Mouse (Mus musculus) yolk sac, embryonic 10.5 days (tissue): ENCODE measurements around the gene Hsd11b2.
A peak's percentile ranks its signal among the peaks of the same experiment; 100 is the strongest.
"Not testable (repeated sequence)": the region's sequence is repeated elsewhere in the genome, so short reads cannot be mapped to it uniquely, and the experiment has no call there.

Experiments
- DNase-seq: peaks from one replicate; pipeline ENCODE4 v3.0.0-alpha.2; 2017; ENCODE audit warnings: low spot score

Gene Hsd11b2

GRCm38 (mm10) chr8:105563871-105564270, 45.3 kb downstream of the Hsd11b2 start:
- no peak for DNase-seq

GRCm38 (mm10) chr8:105564573-105565229, 46.1 kb downstream of the Hsd11b2 start:
- not testable (repeated sequence) for DNase-seq

DNA sequence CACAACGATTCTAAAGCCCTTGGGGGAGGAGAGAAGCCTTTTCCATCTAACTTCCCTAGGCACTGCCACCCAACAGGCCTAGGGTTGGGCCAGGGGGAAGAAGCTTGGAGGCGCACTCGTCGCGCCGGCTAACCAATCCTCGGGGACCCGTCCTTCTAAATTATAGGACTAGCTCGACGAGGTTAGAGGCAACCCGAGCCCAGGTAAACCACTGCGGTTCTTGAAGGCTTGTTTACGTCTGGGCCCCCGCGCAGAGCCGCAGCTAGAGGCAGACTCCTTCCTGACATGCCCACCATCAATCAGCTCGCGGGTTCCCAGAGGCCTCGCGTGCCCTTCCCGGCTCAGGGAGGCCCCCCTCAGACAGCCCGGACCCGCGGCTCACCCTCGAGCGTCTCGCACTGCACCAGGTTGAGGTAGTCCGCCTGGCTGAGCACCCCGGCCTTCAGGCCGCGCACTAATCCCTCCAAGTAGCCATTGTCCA, 46.9 kb downstream of the Hsd11b2 start:
- DNase-seq: peak; percentile 32

- peak; percentile 99 for DNase-seq
Observed at GRCm38 (mm10) chr8:105565952-105566702, 47.6 kb downstream of the Hsd11b2 start, which contains the start of gene Atp6v0d1. Atp6v0d1 (minus strand) TSS chr8:105566047.

DNA sequence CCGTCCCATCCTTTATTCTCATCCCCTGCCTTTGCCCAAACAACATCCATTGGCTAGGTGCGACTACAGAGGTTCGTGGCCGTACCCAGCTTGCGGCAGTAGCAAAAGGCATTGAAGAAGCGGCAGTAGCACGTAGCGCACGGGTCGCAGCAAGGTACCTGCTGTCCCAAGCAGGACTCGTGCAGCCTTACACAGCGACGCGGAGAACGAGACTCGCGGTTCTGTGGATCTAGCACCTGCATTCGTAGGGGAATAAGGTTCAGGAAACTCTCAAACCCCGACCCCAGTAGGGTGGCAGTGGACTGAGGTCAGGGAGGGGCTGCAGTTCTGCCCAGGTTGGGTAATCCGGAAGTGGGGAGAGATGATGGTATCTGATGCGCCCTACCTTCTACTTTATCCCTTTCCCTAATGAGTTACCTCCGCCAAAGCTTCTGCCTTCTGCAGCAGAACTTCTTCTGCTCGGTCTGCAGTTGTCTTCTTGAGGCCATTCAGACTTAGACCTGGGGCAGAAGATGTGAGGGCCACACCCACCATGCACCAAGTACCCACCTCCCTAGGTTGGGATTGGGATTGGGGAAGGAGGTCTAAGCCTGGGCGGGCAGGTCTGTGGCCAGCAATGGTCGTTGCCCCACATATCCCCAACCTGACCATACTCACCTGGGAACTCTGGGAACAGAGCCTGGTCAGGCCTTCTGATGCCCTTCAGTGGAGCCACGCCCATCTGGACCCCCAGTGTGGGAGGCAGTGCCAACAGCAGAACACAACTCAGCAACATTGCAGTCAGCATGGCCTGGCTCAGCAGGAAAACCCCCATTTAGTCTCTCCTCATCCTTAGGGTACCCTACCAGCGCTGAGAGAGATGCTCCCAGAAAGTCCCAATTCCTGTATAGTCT, 48.4 kb downstream of the Hsd11b2 start:
- DNase-seq: peak; percentile 27

- DNase-seq: no peak
Observed at GRCm38 (mm10) chr8:105571810-105572209, 53.3 kb downstream of the Hsd11b2 start.

GRCm38 (mm10) chr8:105573427-105573826, 54.9 kb downstream of the Hsd11b2 start:
- no peak for DNase-seq
